Mouse (Mus musculus): ENCODE measurements around the gene Hba-a1.
"Not testable (repeated sequence)": the region's sequence is repeated elsewhere in the genome, so short reads cannot be mapped to it uniquely, and the experiment has no call there.

Gene Hba-a1

DNA sequence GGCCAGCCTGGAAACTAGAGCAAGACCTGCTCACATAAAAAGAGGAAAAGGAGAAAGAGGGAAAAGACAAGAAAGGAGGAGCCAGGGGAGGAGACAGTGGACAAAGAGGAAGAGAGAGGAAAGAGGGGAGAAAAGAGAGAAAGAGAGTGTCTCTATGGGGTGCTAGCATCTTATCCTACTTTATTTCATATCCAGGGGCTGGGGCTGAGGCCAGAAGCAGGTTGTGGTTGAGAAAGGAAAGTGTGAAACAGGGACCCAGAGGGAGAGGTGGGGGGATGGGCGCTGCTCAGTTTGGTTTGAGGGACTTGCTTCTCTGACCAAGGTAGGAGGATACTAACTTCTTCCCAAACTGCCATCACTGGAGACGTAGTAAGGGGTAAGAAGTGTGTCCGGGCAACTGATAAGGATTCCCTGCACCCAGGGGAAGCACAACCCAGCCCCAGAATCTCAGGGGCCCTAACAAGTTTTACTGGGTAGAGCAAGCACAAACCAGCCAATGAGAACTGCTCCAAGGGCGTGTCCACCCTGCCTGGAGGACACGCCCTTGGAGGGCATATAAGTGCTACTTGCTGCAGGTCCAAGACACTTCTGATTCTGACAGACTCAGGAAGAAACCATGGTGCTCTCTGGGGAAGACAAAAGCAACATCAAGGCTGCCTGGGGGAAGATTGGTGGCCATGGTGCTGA is at the start of gene Hba-a1:
Hba-a1 (plus strand) TSS at position 421 of the 687 bp plus-strand sequence.
- in situ Hi-C loops (cut with MboI; ENCODE audit: low pct_unique_long_range_greater_than_20kb in 1 of 2, low sequenced_read_pairs in 2 of 2, unreplicated experiment in 1 of 2) = not testable (repeated sequence)

DNA sequence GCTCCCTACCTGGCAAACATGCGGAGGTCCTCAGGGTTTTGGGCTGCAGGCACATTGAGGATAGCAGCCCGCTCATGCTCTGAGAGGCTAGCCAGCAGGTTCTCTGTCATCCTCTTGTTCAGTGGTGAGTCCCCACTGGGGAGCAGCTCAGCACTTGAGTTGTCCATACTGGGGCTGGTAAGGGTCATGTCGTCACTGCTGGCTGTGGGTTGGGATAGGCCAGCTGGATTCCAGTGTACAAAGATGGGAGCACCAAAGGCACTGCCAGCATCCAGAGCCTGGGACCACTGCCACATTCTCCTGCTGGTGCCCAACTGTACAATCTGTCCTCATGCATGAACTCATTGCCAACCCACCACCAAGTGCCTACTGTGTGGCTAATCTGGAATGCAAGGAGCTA is 49.4 kb upstream of the Hba-a1 start:
- in situ Hi-C loops (cut with MboI; ENCODE audit: low pct_unique_long_range_greater_than_20kb in 1 of 2, low sequenced_read_pairs in 2 of 2, unreplicated experiment in 1 of 2) = no loop called here

DNA sequence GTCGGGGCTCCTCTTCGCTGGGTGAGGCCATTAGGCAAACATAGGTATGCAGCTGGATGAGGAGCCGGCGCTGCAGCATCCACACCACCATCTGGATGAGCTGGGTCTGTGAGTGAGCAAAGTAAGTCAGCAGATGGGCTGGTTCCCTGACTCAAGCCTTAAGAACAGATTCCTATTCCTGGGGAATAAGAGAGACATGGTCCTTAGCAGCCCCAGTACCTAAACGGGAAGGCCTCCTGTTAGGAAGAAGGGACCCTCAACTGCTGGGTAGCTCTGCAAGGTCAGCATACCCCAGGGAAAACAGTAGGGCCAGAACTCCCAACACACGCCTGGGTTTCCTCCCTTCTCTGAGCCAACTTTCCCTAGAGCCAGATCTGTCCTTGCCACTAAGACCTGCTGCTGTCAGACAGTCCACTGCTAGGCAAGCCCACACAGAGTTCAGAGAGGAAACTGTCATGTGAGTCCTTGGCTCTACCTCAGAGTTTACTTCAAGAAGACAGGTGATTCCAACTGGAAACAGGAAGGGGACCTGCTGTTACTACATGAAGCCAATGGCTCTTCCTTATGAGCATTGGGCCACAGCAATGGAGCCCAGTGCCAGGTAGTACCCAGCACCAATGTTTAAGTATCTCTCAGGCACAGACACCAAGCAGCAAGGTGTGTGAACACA is 48.4 kb upstream of the Hba-a1 start:
- in situ Hi-C loops (cut with MboI; ENCODE audit: low pct_unique_long_range_greater_than_20kb in 1 of 2, low sequenced_read_pairs in 2 of 2, unreplicated experiment in 1 of 2) = no loop called here

DNA sequence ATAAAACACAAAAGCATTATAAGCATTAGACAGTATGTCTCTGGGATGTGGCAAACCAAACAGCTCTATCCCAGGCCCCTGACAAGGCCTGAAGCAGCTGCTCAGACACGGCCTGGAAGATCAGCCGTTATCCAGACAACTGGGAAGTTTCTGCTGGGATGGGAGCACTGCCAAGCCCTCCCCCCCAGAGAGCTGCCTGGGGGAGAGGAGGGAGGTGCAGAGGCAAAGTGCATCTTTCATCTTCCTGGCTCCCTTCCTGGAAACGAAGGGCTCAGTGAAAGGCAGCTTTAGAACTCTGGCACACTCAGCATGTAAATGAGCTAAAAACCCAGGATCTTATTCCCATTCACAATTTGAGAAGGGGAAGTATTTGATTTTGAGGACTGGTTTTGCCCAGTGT is 47.7 kb upstream of the Hba-a1 start:
- in situ Hi-C loops (cut with MboI; ENCODE audit: low pct_unique_long_range_greater_than_20kb in 1 of 2, low sequenced_read_pairs in 2 of 2, unreplicated experiment in 1 of 2) = no loop called here

DNA sequence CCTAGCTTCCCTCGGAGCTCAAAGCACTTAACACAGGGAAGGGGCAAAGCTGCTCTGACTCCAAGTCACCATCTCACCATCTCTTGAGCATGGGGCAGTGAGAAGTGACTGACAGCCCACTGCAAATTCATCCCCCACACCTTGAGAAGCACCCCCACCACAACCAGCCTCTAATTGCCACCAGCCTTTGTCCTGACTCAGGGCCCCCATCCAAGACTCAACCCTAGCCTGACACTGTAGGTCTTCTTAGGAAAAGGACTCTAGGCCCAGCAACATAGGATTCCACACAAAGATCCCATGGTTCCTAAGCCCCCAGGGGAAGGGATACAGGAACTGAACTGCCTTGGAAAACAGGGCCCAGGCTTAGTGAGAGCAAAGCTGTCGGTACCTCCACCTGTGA is 47.2 kb upstream of the Hba-a1 start:
- in situ Hi-C loops (cut with MboI; ENCODE audit: low pct_unique_long_range_greater_than_20kb in 1 of 2, low sequenced_read_pairs in 2 of 2, unreplicated experiment in 1 of 2) = no loop called here

DNA sequence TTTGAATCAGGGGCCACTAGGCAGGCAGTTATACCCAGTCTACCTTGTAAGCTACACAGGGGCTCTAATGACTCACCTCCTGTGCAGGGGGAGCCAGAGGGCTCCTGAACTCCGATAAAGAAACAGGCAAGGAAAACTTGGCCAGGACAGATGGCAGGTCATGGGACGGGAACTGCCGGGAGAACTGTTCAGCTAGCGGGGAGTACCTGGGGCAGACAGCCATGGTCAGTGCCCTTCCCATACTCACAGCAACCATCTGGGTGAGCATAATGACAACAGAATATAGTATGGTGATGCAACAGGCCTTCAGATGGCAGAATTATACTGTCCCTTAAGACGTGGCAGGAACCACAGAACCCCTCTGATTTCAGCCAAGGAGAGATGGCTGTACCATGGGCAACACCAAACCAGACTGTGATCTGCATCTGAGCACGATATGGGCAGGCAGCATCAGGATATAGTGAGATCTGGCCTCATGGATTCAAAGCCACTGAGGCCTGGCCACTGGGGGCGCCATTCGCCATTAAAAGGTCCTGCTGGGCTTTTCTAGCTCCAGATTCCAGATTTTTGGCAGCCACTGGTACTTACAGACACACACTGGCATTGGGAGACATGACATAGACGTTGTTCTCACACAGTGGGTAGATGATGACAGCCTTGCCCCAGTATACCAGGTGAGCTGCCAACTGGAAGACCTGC is 46.5 kb upstream of the Hba-a1 start:
- in situ Hi-C loops (cut with MboI; ENCODE audit: low pct_unique_long_range_greater_than_20kb in 1 of 2, low sequenced_read_pairs in 2 of 2, unreplicated experiment in 1 of 2) = no loop called here

DNA sequence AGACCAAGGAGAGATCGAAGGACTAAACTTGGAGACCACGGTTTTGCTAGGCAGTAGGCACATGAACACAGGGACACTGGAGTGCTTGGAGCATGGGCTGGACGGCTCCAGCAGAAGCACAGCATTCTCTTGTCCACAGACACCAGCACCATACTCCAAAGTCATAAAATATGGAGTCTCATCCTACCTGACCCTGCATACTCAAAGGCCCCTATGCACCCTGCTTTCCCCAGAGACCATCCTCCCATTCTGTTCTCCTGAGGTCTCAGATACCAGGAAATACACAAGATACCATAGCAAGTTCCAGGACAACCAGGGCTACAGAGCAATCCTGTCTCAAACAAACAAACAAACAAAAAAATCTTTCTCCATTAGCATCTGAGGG is 45.9 kb upstream of the Hba-a1 start:
- in situ Hi-C loops (cut with MboI; ENCODE audit: low pct_unique_long_range_greater_than_20kb in 1 of 2, low sequenced_read_pairs in 2 of 2, unreplicated experiment in 1 of 2) = no loop called here

DNA sequence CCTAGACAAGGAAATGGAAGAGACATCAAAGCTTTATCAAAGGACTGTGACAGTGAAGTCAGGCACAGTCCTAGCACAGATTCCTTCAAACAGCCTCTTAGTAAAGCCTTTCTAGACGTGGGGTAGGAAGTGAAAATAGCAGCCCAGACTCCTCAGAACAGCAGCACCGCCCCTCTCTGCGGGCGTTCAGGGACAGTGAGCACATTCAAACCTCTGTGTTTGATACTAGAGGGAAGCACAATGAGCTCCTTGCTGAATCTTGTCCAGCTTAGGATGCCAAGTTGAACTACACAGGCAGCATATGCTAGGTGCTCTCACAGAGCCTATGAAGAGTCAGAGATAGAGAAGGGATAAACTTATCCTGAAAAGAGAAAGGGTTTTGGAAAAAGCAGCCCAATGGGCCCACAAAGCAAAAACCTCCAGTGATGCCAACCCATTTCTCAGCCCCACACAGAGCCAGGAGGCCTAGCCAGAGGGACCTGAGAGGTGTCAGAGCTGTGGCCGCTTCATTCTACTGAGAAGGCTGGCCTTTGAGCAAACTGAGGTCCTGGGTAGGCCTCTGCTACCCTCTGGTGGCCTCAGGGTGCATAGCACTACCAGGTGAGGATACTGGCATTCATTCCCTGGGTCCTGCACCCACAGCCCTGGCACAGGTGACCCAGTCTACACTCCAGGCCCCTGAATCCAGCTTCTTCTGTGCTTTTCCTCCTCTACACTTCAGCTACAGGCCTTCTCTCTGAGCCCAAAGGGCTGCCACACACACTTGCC is 45.0 kb upstream of the Hba-a1 start:
- in situ Hi-C loops (cut with MboI; ENCODE audit: low pct_unique_long_range_greater_than_20kb in 1 of 2, low sequenced_read_pairs in 2 of 2, unreplicated experiment in 1 of 2) = no loop called here

DNA sequence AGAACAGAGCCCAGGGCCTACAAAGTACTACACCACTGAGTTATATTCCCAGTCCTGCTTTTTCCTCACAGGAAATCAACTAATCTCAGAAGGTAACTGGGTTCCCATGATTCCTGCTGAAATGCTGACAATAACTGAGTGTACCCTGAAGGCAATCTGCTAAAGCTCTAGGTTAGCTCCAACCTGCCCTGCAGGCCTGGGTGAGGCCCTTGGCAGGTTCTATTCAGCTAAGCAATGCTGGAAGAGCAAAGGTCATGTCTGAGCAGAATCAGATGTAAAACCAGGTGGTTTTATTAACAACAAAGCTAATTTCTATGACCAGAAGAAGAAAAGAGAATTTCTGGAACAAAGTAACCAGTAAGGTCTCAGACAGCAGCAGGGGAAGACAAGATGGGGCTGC is 41.9 kb upstream of the Hba-a1 start:
- in situ Hi-C loops (cut with MboI; ENCODE audit: low pct_unique_long_range_greater_than_20kb in 1 of 2, low sequenced_read_pairs in 2 of 2, unreplicated experiment in 1 of 2) = no loop called here

DNA sequence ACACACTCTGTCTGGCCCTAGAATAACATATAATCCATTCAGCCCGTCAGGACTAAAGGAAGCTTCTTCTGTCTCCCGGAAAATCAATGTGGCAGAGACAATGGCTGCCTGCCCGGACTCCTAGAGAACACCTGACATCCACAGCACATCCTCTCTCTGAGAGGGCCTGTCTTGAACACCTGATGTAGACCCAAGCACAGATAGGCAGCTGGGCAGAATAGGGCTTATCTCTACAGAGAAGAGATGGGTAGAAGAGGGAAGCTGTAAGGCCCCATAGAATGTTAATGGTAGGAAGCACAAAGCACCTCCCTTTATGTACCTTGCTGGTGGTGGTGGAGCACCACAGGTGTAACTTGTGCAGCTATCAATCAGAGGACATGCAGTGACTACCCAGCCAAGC is 41.1 kb upstream of the Hba-a1 start:
- in situ Hi-C loops (cut with MboI; ENCODE audit: low pct_unique_long_range_greater_than_20kb in 1 of 2, low sequenced_read_pairs in 2 of 2, unreplicated experiment in 1 of 2) = no loop called here

DNA sequence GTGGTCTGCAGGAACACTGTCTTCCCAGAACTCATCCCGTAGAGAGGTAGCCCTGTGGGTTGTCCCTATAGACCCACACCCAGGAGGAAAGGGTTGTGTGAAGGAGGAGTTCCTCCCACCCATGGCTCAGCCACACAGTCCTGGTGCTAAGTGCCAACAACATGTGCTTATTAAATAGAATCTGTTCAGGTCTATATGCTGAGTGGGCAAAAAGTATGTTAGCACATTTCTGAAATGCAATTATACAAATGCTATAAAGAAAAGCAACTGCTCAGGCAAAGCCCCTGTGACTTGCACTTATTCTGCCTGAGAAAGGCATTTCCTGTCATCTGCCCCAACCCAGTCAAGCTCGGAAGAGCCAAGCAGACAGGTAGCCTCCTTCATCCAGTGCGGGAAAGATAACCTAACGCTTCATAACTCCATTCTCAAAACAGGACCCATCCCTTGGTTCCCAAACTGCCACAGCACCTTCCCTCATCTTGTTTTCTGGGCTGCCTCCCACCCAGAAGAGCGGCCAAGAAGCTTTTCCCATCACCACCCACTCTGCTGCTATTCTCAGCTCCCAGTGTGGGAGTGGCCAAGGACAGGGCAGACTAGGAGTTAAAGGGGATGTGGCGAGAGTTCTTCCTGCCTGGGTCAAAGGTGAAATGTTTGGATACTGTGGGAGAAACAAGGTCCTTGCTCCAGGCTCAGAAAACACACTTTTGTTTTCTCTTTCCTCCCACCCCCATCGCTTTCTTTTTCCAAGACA is 39.9 kb upstream of the Hba-a1 start:
- in situ Hi-C loops (cut with MboI; ENCODE audit: low pct_unique_long_range_greater_than_20kb in 1 of 2, low sequenced_read_pairs in 2 of 2, unreplicated experiment in 1 of 2) = no loop called here

DNA sequence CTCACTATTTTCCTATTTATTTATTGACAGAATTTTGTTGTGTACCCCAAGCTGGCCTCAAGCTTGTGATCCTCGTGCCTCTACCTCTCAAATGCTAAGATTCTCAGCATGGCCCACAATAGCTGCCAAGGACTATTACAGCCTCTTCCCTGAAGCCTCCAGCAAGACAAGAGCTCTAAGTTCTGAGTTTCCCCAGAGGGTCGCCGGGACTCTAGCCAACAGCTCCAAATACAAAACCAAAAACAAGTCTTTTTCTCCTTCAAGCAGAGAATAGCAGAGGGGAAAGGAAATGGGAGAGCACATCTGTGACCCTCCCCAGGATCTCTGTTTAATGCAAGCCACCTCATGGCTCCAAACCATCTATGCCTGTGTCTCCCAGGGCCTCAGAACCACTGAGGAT is 39.2 kb upstream of the Hba-a1 start:
- in situ Hi-C loops (cut with MboI; ENCODE audit: low pct_unique_long_range_greater_than_20kb in 1 of 2, low sequenced_read_pairs in 2 of 2, unreplicated experiment in 1 of 2) = no loop called here

DNA sequence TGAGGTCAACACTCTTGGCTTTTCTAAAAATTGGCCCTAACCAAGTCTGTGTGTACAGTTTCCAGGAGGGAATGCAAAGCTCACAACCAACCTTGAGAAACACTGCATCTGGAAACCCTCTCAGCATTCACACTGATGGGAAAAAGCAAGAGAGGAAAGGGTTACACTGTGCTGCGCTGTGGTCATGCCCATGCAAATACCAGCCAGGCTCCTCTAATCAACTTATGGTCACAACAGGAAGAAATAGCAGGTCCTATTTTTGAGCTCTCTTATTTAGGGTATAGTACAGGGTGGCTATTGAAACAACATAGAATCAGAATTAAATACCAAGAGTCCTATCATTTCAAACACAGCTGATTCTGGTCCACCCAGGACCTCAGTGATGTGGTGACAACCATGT is 38.7 kb upstream of the Hba-a1 start:
- in situ Hi-C loops (cut with MboI; ENCODE audit: low pct_unique_long_range_greater_than_20kb in 1 of 2, low sequenced_read_pairs in 2 of 2, unreplicated experiment in 1 of 2) = no loop called here

DNA sequence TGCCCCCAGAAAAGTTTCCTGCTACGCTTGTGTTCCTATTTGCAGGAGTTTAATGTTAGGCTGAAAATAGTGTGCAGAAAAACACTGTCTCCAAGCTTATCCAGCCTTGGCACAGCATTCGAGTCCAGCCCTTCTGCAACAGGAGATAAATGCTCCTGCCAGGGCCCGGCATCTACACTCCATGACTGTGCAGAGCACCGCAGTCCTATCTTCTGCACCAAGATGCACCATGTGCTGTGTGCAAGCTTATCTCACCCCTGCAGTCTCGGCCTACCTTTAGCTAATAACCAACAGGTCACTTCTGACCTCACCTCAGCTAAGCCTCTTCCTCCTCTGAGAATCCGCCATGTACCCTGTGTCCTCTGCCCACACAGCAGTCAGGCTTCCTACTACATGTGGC is 37.7 kb upstream of the Hba-a1 start:
- in situ Hi-C loops (cut with MboI; ENCODE audit: low pct_unique_long_range_greater_than_20kb in 1 of 2, low sequenced_read_pairs in 2 of 2, unreplicated experiment in 1 of 2) = no loop called here

DNA sequence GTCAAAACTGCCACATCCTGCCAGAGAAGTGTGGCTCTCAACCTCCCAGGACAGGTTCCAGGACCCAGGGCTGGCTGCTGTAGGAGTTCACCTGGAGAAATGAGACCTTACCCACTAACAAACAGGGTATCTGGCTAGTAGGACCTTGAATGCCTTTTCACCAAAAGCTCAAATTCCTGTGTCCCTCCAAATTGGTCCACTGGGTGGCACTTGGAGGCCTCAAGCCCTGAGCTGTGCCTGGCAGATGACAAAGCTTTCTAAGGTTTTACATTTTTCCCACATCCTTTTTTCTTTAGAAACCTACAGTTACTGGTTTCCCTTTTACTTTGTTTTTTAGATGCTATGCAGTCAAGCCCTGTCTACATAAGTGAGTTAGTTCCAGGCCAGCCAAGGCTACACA is 36.2 kb upstream of the Hba-a1 start:
- in situ Hi-C loops (cut with MboI; ENCODE audit: low pct_unique_long_range_greater_than_20kb in 1 of 2, low sequenced_read_pairs in 2 of 2, unreplicated experiment in 1 of 2) = no loop called here

DNA sequence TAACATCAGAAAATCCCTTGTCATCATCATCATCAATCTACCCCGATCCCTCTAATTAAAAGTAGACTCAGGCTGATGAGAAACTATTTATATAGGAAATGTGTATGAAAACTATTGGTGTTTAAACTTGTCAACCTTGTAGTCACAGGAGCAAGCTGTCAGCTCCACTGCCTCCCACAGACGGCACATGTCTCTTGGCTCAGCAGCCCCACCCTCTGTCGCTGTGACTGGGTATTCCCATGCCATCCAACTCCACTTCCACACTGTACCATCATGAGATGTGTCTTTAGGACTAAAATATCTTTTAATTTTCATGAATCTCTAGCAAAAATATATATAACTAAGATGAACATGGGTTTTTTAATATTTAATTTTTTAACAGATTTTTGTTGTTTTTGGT is 35.0 kb upstream of the Hba-a1 start:
- in situ Hi-C loops (cut with MboI; ENCODE audit: low pct_unique_long_range_greater_than_20kb in 1 of 2, low sequenced_read_pairs in 2 of 2, unreplicated experiment in 1 of 2) = no loop called here

DNA sequence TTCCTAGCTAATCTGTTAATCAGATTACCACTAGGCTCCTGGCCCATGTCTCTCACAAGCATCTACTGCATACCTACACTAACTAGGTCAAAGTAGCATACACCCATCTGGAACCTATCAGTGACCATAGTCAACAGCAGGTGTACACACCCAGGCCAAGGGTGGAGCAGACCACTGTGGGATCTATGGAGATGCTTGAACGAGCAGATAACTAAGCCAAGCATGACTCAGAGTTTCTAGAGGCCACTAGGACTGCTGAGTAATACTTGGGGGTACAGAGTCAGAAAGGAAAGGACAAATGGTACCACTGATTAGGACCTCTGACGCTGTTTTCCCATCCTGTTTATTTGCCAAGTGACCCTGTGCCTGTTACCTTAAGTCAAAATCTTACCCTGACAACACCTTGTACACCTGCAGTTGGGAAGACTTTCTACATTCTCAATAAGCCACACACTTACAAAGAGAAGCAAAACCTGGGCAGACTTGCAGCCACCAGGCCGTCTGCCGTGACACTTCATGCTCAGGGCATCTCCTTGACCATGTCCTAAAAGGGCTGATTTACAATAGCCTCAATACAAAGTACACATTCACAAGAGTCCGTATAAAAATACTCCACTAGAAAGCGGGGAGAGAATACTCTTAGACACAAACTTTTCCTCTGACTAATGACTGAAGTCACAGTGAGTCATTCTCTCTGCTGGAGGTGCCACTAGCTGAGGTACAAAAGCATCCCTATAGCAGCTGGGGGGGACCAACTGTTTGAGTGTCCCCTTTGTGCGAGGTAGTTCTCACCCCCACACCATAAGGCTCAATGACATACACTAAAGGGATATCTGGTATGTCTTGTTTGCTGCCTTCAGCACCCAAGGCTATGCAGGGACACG is 32.2 kb upstream of the Hba-a1 start:
- in situ Hi-C loops (cut with MboI; ENCODE audit: low pct_unique_long_range_greater_than_20kb in 1 of 2, low sequenced_read_pairs in 2 of 2, unreplicated experiment in 1 of 2) = no loop called here

DNA sequence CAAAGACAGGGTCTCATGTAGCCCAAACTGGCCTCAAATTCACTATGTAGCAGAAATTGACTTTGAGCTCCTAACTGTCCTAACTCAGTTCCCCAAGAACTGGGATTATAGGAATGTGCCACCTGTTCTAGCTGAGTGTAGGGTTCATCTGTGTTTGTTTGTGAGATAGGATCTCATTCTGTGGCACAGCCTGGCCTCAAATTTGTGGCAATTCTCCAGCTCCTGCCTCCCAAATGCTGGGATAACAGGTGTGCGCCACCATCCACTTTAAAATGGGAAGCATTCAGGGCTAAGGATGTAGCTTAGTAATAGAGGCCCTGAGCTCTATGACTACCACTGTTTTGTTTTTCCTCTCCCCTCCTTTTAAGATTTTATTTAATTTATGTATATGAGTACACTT is 30.2 kb upstream of the Hba-a1 start:
- in situ Hi-C loops (cut with MboI; ENCODE audit: low pct_unique_long_range_greater_than_20kb in 1 of 2, low sequenced_read_pairs in 2 of 2, unreplicated experiment in 1 of 2) = no loop called here
